Mouse (Mus musculus) embryonic facial prominence, embryonic 10.5 days (tissue): ENCODE data around the gene Dnase1l3. TPM values are rescaled to one million over a fixed set of nuclear protein-coding genes. Genes with fewer than 3 reads are reported as not detected.

ENCODE experiments used
- DNase-seq: peaks from one replicate; pipeline ENCODE4 v3.0.0-alpha.2; 2017; ENCODE audit warnings: low spot score
- H3K27ac ChIP-seq: fragments of 300-500 bp; sonication (generic); replicated peaks from 2 replicates; pipeline ENCODE4 v1.5.1; 2016; ENCODE audit warnings: mild to moderate bottlenecking
- H3K27me3 ChIP-seq: fragments of 300-500 bp; sonication (generic); replicated peaks from 2 replicates; pipeline ENCODE4 v1.6.1; 2016; ENCODE audit warnings: low read depth, mild to moderate bottlenecking; ENCODE audit not compliant: poor library complexity, severe bottlenecking
- H3K36me3 ChIP-seq: fragments of 300-500 bp; sonication (generic); replicated peaks from 2 replicates; pipeline ENCODE4 v1.6.1; 2016; ENCODE audit warnings: mild to moderate bottlenecking, moderate library complexity
- H3K4me1 ChIP-seq: fragments of 300-500 bp; sonication (generic); 2 replicates; pipeline ENCODE4 v1.6.1; 2016
- H3K4me3 ChIP-seq: fragments of 300-500 bp; sonication (generic); 2 replicates; pipeline ENCODE4 v1.5.1; 2016; ENCODE audit warnings: mild to moderate bottlenecking, moderate library complexity
- H3K9me3 ChIP-seq: fragments of 300-500 bp; sonication (generic); 2 replicates; pipeline ENCODE4 v1.6.1; 2016; ENCODE audit warnings: mild to moderate bottlenecking
- WGBS: fragments of 180-500 bp; shearing (Covaris S2); methylation state at CpG from one replicate; pipeline ENCODE4 v1.1.7; 2016; 5-methylcytosine and 5-hydroxymethylcytosine counted together
- polyA plus RNA-seq: library from polyadenylated mRNA; unstranded; fragments of >200 nt; fragmentation: Nextera tagmentation; extraction: Ambion mirVana; gene quantifications from 2 replicates; pipeline ENCODE4 v1.2.1, GENCODE M21; 2016

Gene Dnase1l3
- 0.04 TPM in 1 of 2 replicates, not detected in the other for polyA plus RNA-seq

GRCm38 (mm10) chr14:7994271-7994767 lies at the start of gene Dnase1l3:
TSS of gene Dnase1l3 (minus strand) at chr14:7994573.
- no peaks in the 10 kb centered on the region for H3K9me3 ChIP-seq
- no peaks in the 10 kb centered on the region for H3K36me3 ChIP-seq
- H3K27me3 ChIP-seq = peaks cover 10% of the 10 kb centered on the region
- 78% methylated on average over 8 of the region's 8 CpGs for WGBS
- H3K4me1 ChIP-seq = 0 out of 2 replicates have a peak, but pooled peaks cover 4% of the 10 kb centered on the region
- H3K27ac ChIP-seq = no peak within 1 kb of the TSS
- H3K4me3 ChIP-seq = no peak within 1 kb of the TSS
- DNase-seq = no peak

DNA sequence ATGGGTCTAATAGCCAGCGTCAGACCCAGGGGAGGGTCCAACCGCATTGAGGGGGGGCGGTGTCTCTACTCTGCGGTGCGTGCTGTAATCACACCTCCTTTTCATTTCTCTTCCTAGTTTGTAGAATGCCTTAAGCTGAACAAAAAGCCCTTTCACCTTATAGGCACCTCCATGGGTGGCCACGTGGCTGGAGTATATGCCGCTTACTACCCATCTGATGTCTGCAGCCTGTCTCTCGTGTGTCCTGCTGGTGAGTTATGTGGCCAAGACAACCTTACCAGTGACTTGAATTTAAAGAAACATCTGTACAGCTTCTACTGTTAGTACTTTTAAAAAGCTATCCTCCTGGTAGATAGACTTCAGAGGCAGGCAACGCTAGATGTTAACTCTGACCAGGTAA lies 48.2 kb upstream of the Dnase1l3 start:
- WGBS = 94% methylated on average over 9 of the region's 9 CpGs
- no peak overlapping the region for H3K4me3 ChIP-seq
- H3K36me3 ChIP-seq = peaks cover 24% of the 10 kb centered on the region
- no peak for DNase-seq
- H3K27ac ChIP-seq = no peak overlapping the region
- H3K27me3 ChIP-seq = no peaks in the 10 kb centered on the region
- H3K9me3 ChIP-seq = no peaks in the 10 kb centered on the region
- H3K4me1 ChIP-seq = no peaks in the 10 kb centered on the region

DNA sequence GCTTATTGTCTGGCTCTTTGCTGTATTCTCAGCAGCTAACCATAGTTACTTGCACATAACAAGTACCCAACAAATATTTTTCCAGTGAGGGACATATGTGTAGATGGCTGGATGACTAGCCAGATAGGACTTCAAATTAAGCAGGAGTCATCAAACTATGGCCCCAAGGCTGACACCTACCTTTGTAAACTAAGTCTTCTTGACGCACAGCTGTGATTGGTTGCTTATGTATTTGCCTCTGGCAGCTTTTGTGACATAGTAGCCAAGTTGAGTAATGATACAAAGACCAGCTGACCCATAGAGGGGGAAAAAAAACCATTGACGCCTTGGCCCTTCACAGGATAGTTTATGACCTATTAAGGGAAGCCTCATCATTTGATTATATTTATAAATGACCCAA lies 47.7 kb upstream of the Dnase1l3 start:
- H3K27ac ChIP-seq = no peak overlapping the region
- peaks cover 20% of the 10 kb centered on the region for H3K36me3 ChIP-seq
- no peaks in the 10 kb centered on the region for H3K27me3 ChIP-seq
- H3K9me3 ChIP-seq = no peaks in the 10 kb centered on the region
- no peaks in the 10 kb centered on the region for H3K4me1 ChIP-seq
- no peak overlapping the region for H3K4me3 ChIP-seq
- no peak for DNase-seq
- WGBS = 92% methylated on average over 2 of the region's 2 CpGs

DNA sequence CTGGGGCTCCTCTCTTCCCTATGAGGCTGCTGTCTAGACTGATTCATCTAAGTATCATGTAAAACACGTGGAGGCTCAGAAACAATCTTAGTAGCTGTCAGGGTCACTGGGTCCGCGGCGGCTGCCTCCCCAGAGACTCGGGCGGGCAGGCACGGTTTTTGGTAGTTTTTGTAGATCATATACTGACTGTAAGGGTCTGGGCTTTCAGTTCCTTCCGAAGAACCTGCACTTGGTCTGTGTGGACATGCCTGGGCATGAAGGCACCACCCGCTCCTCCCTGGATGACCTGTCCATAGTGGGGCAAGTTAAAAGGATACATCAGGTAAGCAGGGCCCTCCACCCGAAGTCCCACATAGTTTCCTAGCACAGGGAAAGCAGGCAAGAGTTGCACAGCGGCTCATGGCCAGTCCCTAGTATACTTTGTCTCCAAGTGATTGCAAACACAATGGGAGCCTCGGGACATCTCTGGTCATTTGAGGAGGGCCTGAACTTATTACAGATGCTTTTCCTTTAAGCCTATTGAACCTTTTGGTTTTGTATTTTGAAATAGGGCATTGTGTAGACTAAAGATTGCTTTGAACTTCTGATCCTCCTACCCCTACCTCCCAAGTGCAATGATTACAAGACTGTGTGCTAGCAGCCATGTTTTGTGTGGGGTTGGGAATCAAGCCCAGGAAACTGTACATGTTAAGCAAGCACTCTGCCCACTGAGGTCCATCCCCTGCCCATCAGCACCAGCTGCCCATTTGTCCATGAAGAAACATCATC lies 46.7 kb upstream of the Dnase1l3 start:
- WGBS = 85% methylated on average over 12 of the region's 12 CpGs
- Histone ChIP-seq H3K27ac (no peak overlapping the region), H3K9me3 (no peaks in the 10 kb centered on the region), H3K36me3 (peaks cover 12% of the 10 kb centered on the region; the same call in 1 of the 2 replicates), H3K27me3 (no peaks in the 10 kb centered on the region), H3K4me3 (no peak overlapping the region), H3K4me1 (no peaks in the 10 kb centered on the region)
- no peak for DNase-seq

GRCm38 (mm10) chr14:8040179-8040578 lies 45.8 kb upstream of the Dnase1l3 start:
- Histone ChIP-seq H3K27ac (no peak overlapping the region), H3K4me1 (no peaks in the 10 kb centered on the region), H3K4me3 (no peak overlapping the region), H3K9me3 (no peaks in the 10 kb centered on the region), H3K36me3 (peaks cover 7% of the 10 kb centered on the region; the same call in 1 of the 2 replicates), H3K27me3 (no peaks in the 10 kb centered on the region)
- DNase-seq = no peak
- 88% methylated on average over 3 of the region's 3 CpGs for WGBS

- DNase-seq = no peak
- peaks cover 5% of the 10 kb centered on the region; the same call in 1 of the 2 replicates for H3K36me3 ChIP-seq
- no peak overlapping the region for H3K4me3 ChIP-seq
- H3K4me1 ChIP-seq = no peaks in the 10 kb centered on the region
- WGBS = 84% methylated on average over 7 of the region's 7 CpGs
- H3K27me3 ChIP-seq = no peaks in the 10 kb centered on the region
- H3K9me3 ChIP-seq = no peaks in the 10 kb centered on the region
- no peak overlapping the region for H3K27ac ChIP-seq
Measured at GRCm38 (mm10) chr14:8038791-8039448, 44.5 kb upstream of the Dnase1l3 start.

GRCm38 (mm10) chr14:8038150-8038549 lies 43.8 kb upstream of the Dnase1l3 start:
- no peak overlapping the region for H3K27ac ChIP-seq
- H3K27me3 ChIP-seq = no peaks in the 10 kb centered on the region
- DNase-seq = no peak
- H3K4me1 ChIP-seq = no peaks in the 10 kb centered on the region
- WGBS = 83% methylated on average over 5 of the region's 5 CpGs
- no peaks in the 10 kb centered on the region for H3K9me3 ChIP-seq
- H3K4me3 ChIP-seq = no peak overlapping the region
- peaks cover 1% of the 10 kb centered on the region; the same call in 1 of the 2 replicates for H3K36me3 ChIP-seq

DNA sequence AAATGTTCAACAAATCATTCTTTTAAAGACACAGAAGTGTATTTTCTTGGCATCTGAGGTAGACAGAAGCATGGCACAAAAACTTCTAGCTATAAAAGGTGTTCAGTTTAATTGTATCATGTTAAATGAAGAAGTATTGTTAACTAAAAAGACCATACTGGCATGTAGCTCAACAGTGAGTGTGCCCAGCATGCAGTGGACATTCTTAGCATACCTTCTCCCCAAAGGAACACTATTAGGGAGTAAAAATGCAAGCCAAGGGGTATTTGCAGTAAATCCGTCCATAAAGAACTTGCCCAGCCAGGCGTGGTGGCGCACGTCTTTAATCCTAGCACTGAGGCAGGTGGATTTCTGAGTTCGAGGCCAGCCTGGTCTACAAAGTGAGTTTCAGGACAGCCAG lies 42.0 kb upstream of the Dnase1l3 start:
- no peaks in the 10 kb centered on the region for H3K4me1 ChIP-seq
- H3K36me3 ChIP-seq = no peaks in the 10 kb centered on the region; the same call in 1 of the 2 replicates
- no peak overlapping the region for H3K27ac ChIP-seq
- 83% methylated on average over 5 of the region's 5 CpGs for WGBS
- DNase-seq = no peak
- H3K9me3 ChIP-seq = no peaks in the 10 kb centered on the region
- H3K27me3 ChIP-seq = no peaks in the 10 kb centered on the region
- no peak overlapping the region for H3K4me3 ChIP-seq

DNA sequence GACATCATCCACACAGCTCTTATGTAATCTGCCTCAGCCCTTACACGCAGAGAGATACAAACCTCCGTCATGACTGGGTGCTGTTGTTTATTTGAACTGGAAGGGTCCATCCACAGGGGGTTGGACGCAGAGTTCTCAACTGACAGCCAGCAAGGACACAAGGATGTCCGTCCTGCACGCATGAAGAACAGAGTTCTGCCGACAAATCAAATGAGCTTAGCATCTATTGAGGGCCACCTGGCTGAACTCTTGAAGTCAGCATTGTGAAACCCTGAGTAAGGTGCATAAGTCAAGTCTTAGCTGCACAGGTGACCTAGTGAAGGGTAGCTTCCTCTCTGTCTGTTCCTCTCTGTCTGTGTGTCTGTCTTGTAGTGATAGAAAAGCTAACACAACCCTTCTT lies 41.6 kb upstream of the Dnase1l3 start:
- no peaks in the 10 kb centered on the region for H3K36me3 ChIP-seq
- H3K27me3 ChIP-seq = no peaks in the 10 kb centered on the region
- DNase-seq = no peak
- H3K4me3 ChIP-seq = no peak overlapping the region
- H3K9me3 ChIP-seq = no peaks in the 10 kb centered on the region
- no peak overlapping the region for H3K27ac ChIP-seq
- no peaks in the 10 kb centered on the region for H3K4me1 ChIP-seq
- WGBS = 87% methylated on average over 6 of the region's 6 CpGs

- Histone ChIP-seq H3K36me3 (no peaks in the 10 kb centered on the region), H3K4me3 (no peak overlapping the region), H3K9me3 (no peaks in the 10 kb centered on the region), H3K27ac (no peak overlapping the region), H3K4me1 (no peaks in the 10 kb centered on the region), H3K27me3 (no peaks in the 10 kb centered on the region)
- no peak for DNase-seq
- WGBS = 77% methylated on average over 5 of the region's 5 CpGs
Measured at GRCm38 (mm10) chr14:8034561-8034960, 40.2 kb upstream of the Dnase1l3 start.

- Histone ChIP-seq H3K4me1 (no peaks in the 10 kb centered on the region), H3K4me3 (no peak overlapping the region), H3K27me3 (no peaks in the 10 kb centered on the region), H3K9me3 (no peaks in the 10 kb centered on the region), H3K36me3 (no peaks in the 10 kb centered on the region), H3K27ac (no peak overlapping the region)
- WGBS = 79% methylated on average over 13 of the region's 13 CpGs
- no peak for DNase-seq
Measured at GRCm38 (mm10) chr14:8032087-8032944, 37.9 kb upstream of the Dnase1l3 start.

DNA sequence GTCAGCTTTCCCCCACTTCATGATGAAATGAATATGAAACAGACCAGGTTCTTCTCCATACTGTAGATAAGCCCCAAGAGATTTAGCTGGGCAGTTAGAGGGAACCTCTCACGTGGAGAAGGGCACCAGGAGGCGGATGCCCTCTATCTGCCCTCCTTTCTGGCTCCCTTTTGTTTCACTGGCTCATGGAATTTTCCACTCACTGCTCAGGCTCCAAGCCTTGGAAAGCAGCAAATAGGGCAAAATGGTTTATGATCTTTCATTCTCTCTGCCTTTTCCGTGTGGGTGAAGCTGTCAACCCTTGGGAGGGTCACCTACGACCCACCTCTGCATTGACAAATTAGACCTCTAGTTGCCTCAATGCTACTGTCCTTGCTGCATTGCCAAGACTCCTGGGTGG lies 36.2 kb upstream of the Dnase1l3 start:
- Histone ChIP-seq H3K36me3 (no peaks in the 10 kb centered on the region), H3K4me3 (no peak overlapping the region), H3K9me3 (no peaks in the 10 kb centered on the region), H3K4me1 (no peaks in the 10 kb centered on the region), H3K27ac (no peak overlapping the region), H3K27me3 (no peaks in the 10 kb centered on the region)
- no peak for DNase-seq
- WGBS = 59% methylated on average over 4 of the region's 4 CpGs
